Mouse (Mus musculus) heart, postnatal 0 days (tissue): ENCODE data around the gene Zfp958. TPM values are rescaled to one million over a fixed set of nuclear protein-coding genes. Genes with fewer than 3 reads are reported as not detected.

ENCODE experiments used
- ATAC-seq: fragments of 200-750 bp; cut with Nextera tagmentation; 2 replicates; pipeline ENCODE4 v1.8.0; 2017; ENCODE audit warnings: low read depth, moderate number of reproducible peaks, moderate library complexity; ENCODE audit not compliant: insufficient read depth
- DNase-seq: peaks from one replicate; pipeline ENCODE4 v3.0.0-alpha.2; 2016; ENCODE audit warnings: low spot score
- H3K27ac ChIP-seq: fragments of 300-500 bp; sonication (generic); 2 replicates; pipeline ENCODE4 v1.5.1; 2014; ENCODE audit warnings: low read depth, mild to moderate bottlenecking
- H3K27me3 ChIP-seq: fragments of 300-500 bp; sonication (generic); 2 replicates; pipeline ENCODE4 v1.6.1; 2014; ENCODE audit warnings: low read length, mixed read lengths; ENCODE audit not compliant: control insufficient read depth, insufficient read depth
- H3K36me3 ChIP-seq: fragments of 300-500 bp; sonication (generic); replicated peaks from 2 replicates; pipeline ENCODE4 v1.6.1; 2014; ENCODE audit warnings: low read length, mixed read lengths; ENCODE audit not compliant: control insufficient read depth, insufficient read depth
- H3K4me1 ChIP-seq: fragments of 300-500 bp; sonication (generic); 2 replicates; pipeline ENCODE4 v1.6.1; 2014; ENCODE audit warnings: antibody characterized with exemption; ENCODE audit not compliant: control insufficient read depth, insufficient read depth
- H3K4me2 ChIP-seq: fragments of 300-500 bp; sonication (generic); 2 replicates; pipeline ENCODE4 v1.6.1; 2014; ENCODE audit warnings: low read depth, mild to moderate bottlenecking, low read length, moderate library complexity
- H3K4me3 ChIP-seq: fragments of 300-500 bp; sonication (generic); 2 replicates; pipeline ENCODE4 v1.5.1; 2014; ENCODE audit warnings: low read depth, low read length
- H3K9ac ChIP-seq: fragments of 300-500 bp; sonication (generic); replicated peaks from 2 replicates; pipeline ENCODE4 v1.6.1; 2014; ENCODE audit warnings: low read depth, low read length, mixed read lengths
- H3K9me3 ChIP-seq: fragments of 300-500 bp; sonication (generic); replicated peaks from 2 replicates; pipeline ENCODE4 v1.6.1; 2016; ENCODE audit warnings: low read length; ENCODE audit not compliant: control insufficient read depth
- CTCF ChIP-seq: IDR thresholded peaks from 2 replicates; pipeline ENCODE4 v1.5.1; 2016; ENCODE audit warnings: antibody characterized with exemption, control low read depth, low read depth
- EP300 ChIP-seq: IDR thresholded peaks from 2 replicates; pipeline ENCODE4 v1.6.1; 2016; ENCODE audit warnings: antibody characterized with exemption, low read depth
- WGBS: fragments of 180-500 bp; shearing (Covaris S2); extraction: QIAGEN DNeasy Blood & Tissue Kit; methylation state at CpG from one replicate; pipeline ENCODE4 v1.1.7; 2014; 5-methylcytosine and 5-hydroxymethylcytosine counted together
- polyA plus RNA-seq: library from polyadenylated mRNA; unstranded; fragments of >200 nt; fragmentation: Nextera tagmentation; extraction: Ambion mirVana; gene quantifications from 2 replicates; pipeline ENCODE4 v1.2.1, GENCODE M21; 2015
- total RNA-seq: library from RNA; depleted of rRNA; stranded (reverse); fragments of >200 nt; gene quantifications from 2 replicates; pipeline ENCODE4 v1.2.3, GENCODE M21; 2014; ENCODE audit warnings: low replicate concordance; rRNA removed

Gene Zfp958
- total RNA-seq (6.7 and 6.8 TPM in 2 replicates), polyA plus RNA-seq (9.0 and 10.1 TPM in 2 replicates)

- TF ChIP-seq EP300 (no peak), CTCF (no peak)
- Histone ChIP-seq H3K4me2 (peak within 1 kb of the TSS; percentile 92), H3K9ac (peak within 1 kb of the TSS; percentile 91), H3K27ac (peak within 1 kb of the TSS; percentile 95), H3K36me3 (no peaks in the 10 kb centered on the region), H3K4me1 (peaks cover 14% of the 10 kb centered on the region), H3K4me3 (peak within 1 kb of the TSS; percentile 95), H3K27me3 (no peaks in the 10 kb centered on the region), H3K9me3 (no peaks in the 10 kb centered on the region)
- under 1% methylated on average over 25 of the region's 25 CpGs for WGBS
- ATAC-seq: peak; percentile 99
- peak; percentile 98 for DNase-seq
Measured at GRCm38 (mm10) chr8:4612932-4613853, at the start of gene Zfp958. TSS of gene Zfp958 (plus strand) at chr8:4613167.

- Histone ChIP-seq H3K4me1 (no peaks in the 10 kb centered on the region), H3K36me3 (no peaks in the 10 kb centered on the region), H3K4me2 (no peak overlapping the region), H3K27me3 (no peaks in the 10 kb centered on the region), H3K4me3 (no peak overlapping the region), H3K9me3 (no peaks in the 10 kb centered on the region), H3K9ac (no peak overlapping the region), H3K27ac (no peak overlapping the region)
- WGBS: 58% methylated on average over 3 of the region's 3 CpGs
- DNase-seq (no peak), ATAC-seq (no peak)
- TF ChIP-seq EP300: no peak
- TF ChIP-seq CTCF: no peak
Measured at GRCm38 (mm10) chr8:4581986-4582385, 31.0 kb upstream of the Zfp958 start.

- Histone ChIP-seq H3K4me1 (no peaks in the 10 kb centered on the region), H3K9ac (no peak overlapping the region), H3K27me3 (no peaks in the 10 kb centered on the region), H3K4me3 (no peak overlapping the region), H3K36me3 (no peaks in the 10 kb centered on the region), H3K9me3 (no peaks in the 10 kb centered on the region), H3K27ac (no peak overlapping the region), H3K4me2 (no peak overlapping the region)
- 34% methylated on average over 6 of the region's 6 CpGs for WGBS
- DNase-seq: peak; percentile 33
- TF ChIP-seq EP300 (0 out of 2 replicates have a peak, but pooled peaks have one; percentile 63), CTCF (peak; percentile 38)
- ATAC-seq: no peak; the same call in 1 of the 2 replicates
Measured at GRCm38 (mm10) chr8:4582754-4583178, 30.2 kb upstream of the Zfp958 start.

- no peak overlapping the region for H3K27ac ChIP-seq
- no peak for DNase-seq
- WGBS: 91% methylated on average over 1 of the region's 1 CpGs
- H3K4me1 ChIP-seq: no peaks in the 10 kb centered on the region
- H3K9ac ChIP-seq: no peak overlapping the region
- no peak overlapping the region for H3K4me2 ChIP-seq
- no peaks in the 10 kb centered on the region for H3K36me3 ChIP-seq
- ATAC-seq: no peak
- H3K4me3 ChIP-seq: no peak overlapping the region
- no peaks in the 10 kb centered on the region for H3K27me3 ChIP-seq
- TF ChIP-seq EP300 (no peak), CTCF (no peak)
- H3K9me3 ChIP-seq: no peaks in the 10 kb centered on the region
Measured at GRCm38 (mm10) chr8:4584660-4585059, 28.3 kb upstream of the Zfp958 start.

DNA sequence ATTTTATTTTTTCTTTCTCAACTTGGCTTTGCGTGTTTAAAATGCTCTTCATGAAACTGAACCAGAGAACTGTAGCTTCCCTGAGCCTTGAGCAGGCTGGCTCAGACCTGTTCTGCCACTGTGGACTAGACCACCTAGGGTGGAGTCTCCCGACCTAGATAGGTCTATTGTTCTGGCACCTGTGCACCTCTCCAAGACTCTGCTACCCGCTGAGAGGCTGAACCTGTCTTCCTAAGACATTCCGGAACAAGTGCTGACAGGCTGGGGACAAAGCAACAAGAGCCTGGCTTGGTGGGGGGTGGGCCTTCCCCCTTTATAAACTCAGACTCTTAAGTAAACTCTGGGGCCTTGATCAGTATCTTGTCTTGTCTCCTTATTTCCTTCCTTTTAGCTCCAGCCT lies 26.6 kb upstream of the Zfp958 start:
- no peaks in the 10 kb centered on the region for H3K36me3 ChIP-seq
- no peaks in the 10 kb centered on the region for H3K9me3 ChIP-seq
- H3K27ac ChIP-seq: no peak overlapping the region
- H3K4me2 ChIP-seq: no peak overlapping the region
- no peak for TF ChIP-seq CTCF
- no peak for TF ChIP-seq EP300
- H3K27me3 ChIP-seq: no peaks in the 10 kb centered on the region
- H3K4me3 ChIP-seq: no peak overlapping the region
- no peaks in the 10 kb centered on the region for H3K4me1 ChIP-seq
- WGBS: 36% methylated on average over 4 of the region's 4 CpGs
- no peak for DNase-seq
- no peak overlapping the region for H3K9ac ChIP-seq
- no peak for ATAC-seq
